Mouse (Mus musculus): ENCODE results near the gene Zdhhc11.

- TF ChIP-seq CTCF (IDR thresholded peaks at IDR 0.05; ENCODE audit: low read depth) (peak; percentile 33; the same call in 1 of the 2 replicates), EP300 (IDR thresholded peaks at IDR 0.05; ENCODE audit: low read depth) (no peak)
These were observed 2.5 kb upstream of the Zdhhc11 start for GRCm38 (mm10) chr13:73961177-73961576.
